Mouse (Mus musculus): Measurements from ENCODE around the gene H2-Eb1. TPM values are rescaled to one million over a fixed set of nuclear protein-coding genes. Genes with fewer than 3 reads are reported as not detected.

H2-Eb1 gene
- total and polyA plus RNA-seq, 2 experiments from 2014 or later, result 0.88 to 5.2 TPM

GRCm38 (mm10) chr17:34293533-34293932 lies 12.1 kb upstream of the H2-Eb1 start:
- H3K4me2 ChIP-seq (ENCODE audit: low read depth, low read length, poor library complexity, severe bottlenecking), result no peak overlapping the region
- no peaks in the 10 kb centered on the region for H3K36me3 ChIP-seq (ENCODE audit: insufficient read depth, low read length)
- H3K9ac ChIP-seq (replicated peaks; ENCODE audit: low read length, poor library complexity, severe bottlenecking), result no peak overlapping the region
- H3K4me1 ChIP-seq (ENCODE audit: insufficient read depth, low read length), result no peaks in the 10 kb centered on the region; the same call in 1 of the 2 replicates
- ATAC-seq (ENCODE audit: low FRiP score), result no peak
- no peaks in the 10 kb centered on the region; the same call in 1 of the 2 replicates for H3K27me3 ChIP-seq (ENCODE audit: insufficient read depth, low read length)
- H3K27ac ChIP-seq (ENCODE audit: low read depth, low read length), result no peak overlapping the region
- no peaks in the 10 kb centered on the region for H3K9me3 ChIP-seq (ENCODE audit: low read length)
- TF ChIP-seq CTCF (IDR thresholded peaks at IDR 0.05), result no peak
- WGBS, result 48% methylated on average over 2 of the region's 2 CpGs
- H3K4me3 ChIP-seq (ENCODE audit: low read depth, low read length), result no peak overlapping the region
- no peak for DNase-seq (ENCODE audit: low spot score)

- no peak overlapping the region for H3K4me2 ChIP-seq (ENCODE audit: low read depth, low read length, poor library complexity, severe bottlenecking)
- WGBS, result 67% methylated on average over 4 of the region's 4 CpGs
Observed at GRCm38 (mm10) chr17:34294249-34294648, 11.4 kb upstream of the H2-Eb1 start.

DNA sequence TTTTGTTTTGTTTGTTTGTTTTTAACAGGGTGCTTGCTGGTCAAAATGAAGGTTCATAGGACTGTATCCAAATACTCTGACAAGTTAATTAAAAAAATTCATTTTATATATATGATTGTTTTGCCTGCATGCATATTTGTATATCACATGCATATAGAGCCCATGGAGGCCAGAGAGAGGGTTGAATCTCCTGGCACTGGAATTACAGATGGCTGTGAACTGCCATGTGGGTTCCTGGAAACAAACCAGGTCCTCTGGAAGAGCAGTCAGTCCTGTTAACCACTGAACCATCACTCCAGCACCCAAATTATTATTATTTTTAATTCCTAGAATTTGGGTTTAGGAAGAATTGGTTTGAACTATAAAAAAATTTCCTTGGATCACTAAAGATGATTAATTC lies 10.4 kb upstream of the H2-Eb1 start:
- Histone ChIP-seq H3K4me3 (ENCODE audit: low read depth, low read length) (no peak overlapping the region), H3K9me3 (ENCODE audit: low read length) (no peaks in the 10 kb centered on the region), H3K27me3 (ENCODE audit: insufficient read depth, low read length) (no peaks in the 10 kb centered on the region; the same call in 1 of the 2 replicates), H3K4me1 (ENCODE audit: insufficient read depth, low read length) (no peaks in the 10 kb centered on the region; the same call in 1 of the 2 replicates), H3K27ac (ENCODE audit: low read depth, low read length) (no peak overlapping the region), H3K36me3 (ENCODE audit: insufficient read depth, low read length) (no peaks in the 10 kb centered on the region), H3K9ac (replicated peaks; ENCODE audit: low read length, poor library complexity, severe bottlenecking) (no peak overlapping the region), H3K4me2 (ENCODE audit: low read depth, low read length, poor library complexity, severe bottlenecking) (no peak overlapping the region)
- TF ChIP-seq CTCF (IDR thresholded peaks at IDR 0.05), result no peak
- ATAC-seq (ENCODE audit: low FRiP score) (no peak), DNase-seq (ENCODE audit: low spot score) (no peak)

More at GRCm38 (mm10) chr17:34294249-34294648, 11.4 kb upstream of the H2-Eb1 start:
- H3K9me3 ChIP-seq (ENCODE audit: low read length), result no peaks in the 10 kb centered on the region
- H3K27ac ChIP-seq (ENCODE audit: low read depth, low read length), result no peak overlapping the region
- H3K27me3 ChIP-seq (ENCODE audit: insufficient read depth, low read length), result no peaks in the 10 kb centered on the region; the same call in 1 of the 2 replicates
- no peaks in the 10 kb centered on the region; the same call in 1 of the 2 replicates for H3K4me1 ChIP-seq (ENCODE audit: insufficient read depth, low read length)
- TF ChIP-seq CTCF (IDR thresholded peaks at IDR 0.05), result no peak
- no peak for DNase-seq (ENCODE audit: low spot score)
- H3K36me3 ChIP-seq (ENCODE audit: insufficient read depth, low read length), result no peaks in the 10 kb centered on the region
- no peak overlapping the region for H3K4me3 ChIP-seq (ENCODE audit: low read depth, low read length)
- no peak for ATAC-seq (ENCODE audit: low FRiP score)
- H3K9ac ChIP-seq (replicated peaks; ENCODE audit: low read length, poor library complexity, severe bottlenecking), result no peak overlapping the region

- Histone ChIP-seq H3K4me3 (ENCODE audit: low read depth, low read length) (peak overlapping the region; percentile 37), H3K27me3 (ENCODE audit: insufficient read depth, low read length) (no peaks in the 10 kb centered on the region), H3K4me2 (ENCODE audit: low read depth, low read length, poor library complexity, severe bottlenecking) (peak overlapping the region; percentile 48), H3K9ac (replicated peaks; ENCODE audit: low read length, poor library complexity, severe bottlenecking) (peak overlapping the region; percentile 42), H3K9me3 (ENCODE audit: low read length) (no peaks in the 10 kb centered on the region), H3K36me3 (ENCODE audit: insufficient read depth, low read length) (no peaks in the 10 kb centered on the region), H3K27ac (ENCODE audit: low read depth, low read length) (peak overlapping the region; percentile 32; the same call in 1 of the 2 replicates), H3K4me1 (ENCODE audit: insufficient read depth, low read length) (no peaks in the 10 kb centered on the region; the same call in 1 of the 2 replicates)
- 17% methylated on average over 23 of the region's 23 CpGs for WGBS
- DNase-seq (ENCODE audit: low spot score), result peak; percentile 91
- TF ChIP-seq CTCF (IDR thresholded peaks at IDR 0.05), result no peak
- peak; percentile 89 for ATAC-seq (ENCODE audit: low FRiP score)
Observed at GRCm38 (mm10) chr17:34295891-34296794, 9.5 kb upstream of the H2-Eb1 start.

DNA sequence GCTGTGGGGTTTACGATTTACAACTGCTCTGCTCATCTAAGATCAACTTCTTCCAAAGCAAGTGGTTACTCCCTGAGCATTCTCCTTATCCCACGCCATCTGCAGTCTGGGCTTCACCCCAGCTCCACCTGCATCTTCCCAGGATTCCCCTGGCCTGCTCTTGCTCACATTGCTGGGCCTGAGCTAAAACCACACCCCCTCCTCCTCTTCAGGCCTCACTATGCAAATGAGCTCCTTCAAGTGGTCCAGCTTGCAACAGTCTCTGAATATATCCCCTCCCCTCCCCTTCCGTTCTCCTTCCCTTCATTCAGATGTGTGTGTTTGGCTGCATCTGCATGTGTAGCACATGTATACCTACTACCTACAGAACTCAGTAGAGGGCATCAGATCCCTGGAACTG lies 6.3 kb upstream of the H2-Eb1 start:
- Histone ChIP-seq H3K36me3 (ENCODE audit: insufficient read depth, low read length) (no peaks in the 10 kb centered on the region), H3K27me3 (ENCODE audit: insufficient read depth, low read length) (no peaks in the 10 kb centered on the region), H3K4me3 (ENCODE audit: low read depth, low read length) (no peak overlapping the region), H3K4me2 (ENCODE audit: low read depth, low read length, poor library complexity, severe bottlenecking) (no peak overlapping the region), H3K27ac (ENCODE audit: low read depth, low read length) (no peak overlapping the region), H3K9ac (replicated peaks; ENCODE audit: low read length, poor library complexity, severe bottlenecking) (no peak overlapping the region), H3K4me1 (ENCODE audit: insufficient read depth, low read length) (no peaks in the 10 kb centered on the region; the same call in 1 of the 2 replicates), H3K9me3 (ENCODE audit: low read length) (no peaks in the 10 kb centered on the region)
- DNase-seq (ENCODE audit: low spot score) (no peak), ATAC-seq (ENCODE audit: low FRiP score) (no peak)
- WGBS, result 67% methylated on average over 3 of the region's 3 CpGs
- no peak for TF ChIP-seq CTCF (IDR thresholded peaks at IDR 0.05)

DNA sequence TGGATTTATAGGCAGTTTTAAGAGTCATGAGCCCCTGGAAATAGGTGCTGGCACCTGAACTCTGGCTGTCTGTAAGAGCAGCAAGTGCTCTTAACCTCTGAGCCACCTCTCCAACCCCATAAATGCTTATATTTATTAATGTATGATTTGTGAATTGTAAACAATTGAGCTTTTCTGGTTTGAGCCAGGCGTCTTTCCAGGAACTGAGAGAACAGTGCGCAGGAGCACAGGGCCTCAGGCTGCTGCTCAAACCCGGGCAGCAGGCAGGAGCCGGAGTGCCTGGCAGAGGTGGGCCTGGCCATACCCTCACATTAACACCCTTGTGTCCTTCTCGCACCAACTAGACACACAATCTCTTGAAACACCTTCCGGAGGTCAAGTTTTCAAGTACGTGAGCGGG lies 5.6 kb upstream of the H2-Eb1 start:
- H3K9me3 ChIP-seq (ENCODE audit: low read length), result no peaks in the 10 kb centered on the region
- no peak overlapping the region for H3K4me3 ChIP-seq (ENCODE audit: low read depth, low read length)
- no peak overlapping the region for H3K27ac ChIP-seq (ENCODE audit: low read depth, low read length)
- H3K4me2 ChIP-seq (ENCODE audit: low read depth, low read length, poor library complexity, severe bottlenecking), result no peak overlapping the region
- ATAC-seq (ENCODE audit: low FRiP score) (no peak), DNase-seq (ENCODE audit: low spot score) (no peak)
- no peaks in the 10 kb centered on the region; the same call in 1 of the 2 replicates for H3K4me1 ChIP-seq (ENCODE audit: insufficient read depth, low read length)
- no peaks in the 10 kb centered on the region for H3K27me3 ChIP-seq (ENCODE audit: insufficient read depth, low read length)
- WGBS, result 94% methylated on average over 7 of the region's 8 CpGs
- H3K36me3 ChIP-seq (ENCODE audit: insufficient read depth, low read length), result no peaks in the 10 kb centered on the region
- H3K9ac ChIP-seq (replicated peaks; ENCODE audit: low read length, poor library complexity, severe bottlenecking), result no peak overlapping the region
- no peak for TF ChIP-seq CTCF (IDR thresholded peaks at IDR 0.05)
